In the genomic region with DNA sequence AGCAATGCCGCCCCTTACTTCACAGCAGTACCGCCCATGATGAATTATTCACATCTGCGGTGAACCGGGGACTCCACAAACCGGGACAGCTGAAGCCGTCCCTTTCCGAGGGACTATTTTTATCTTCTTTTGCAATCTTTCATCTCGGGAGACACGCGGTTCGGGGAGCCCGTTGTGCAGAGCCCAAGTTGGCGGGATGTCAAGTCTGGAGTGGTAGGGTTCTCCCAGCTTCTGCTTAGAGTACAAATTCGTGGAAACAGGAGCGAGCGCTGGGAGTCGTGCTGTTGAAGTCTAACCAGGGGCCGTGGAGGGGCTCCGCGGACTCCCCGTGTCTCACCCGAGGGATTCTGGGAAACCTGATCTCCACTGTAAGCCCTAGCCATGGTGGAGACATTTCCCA, we compare ENCODE assay signal across 9 mouse cellular contexts. TPM values are rescaled to one million over a fixed set of nuclear protein-coding genes. Genes with fewer than 3 reads are reported as not detected.
DNase-seq lines count a peak whose midpoint lies in the region; ATAC-seq lines count a peak whose summit lies in the region.
"Had no signal": no experiment of that assay in that cellular context is flagged by ENCODE, and none has a peak within 500 bp of the region (broad histone marks: within the 10 kb centered on the region; RNA-seq: fewer than 3 reads in every experiment).

No protein-coding gene starts in this region.

- no peak overlapping the region for H3K9ac ChIP-seq in forebrain, embryonic 13.5 days
- no peak overlapping the region; the same call in 1 of the 2 replicates for H3K9ac ChIP-seq in hindbrain, embryonic 14.5 days

- DNase-seq in left cerebral cortex, adult 11 months (ENCODE audit: low spot score) = peak; percentile 38
- no peak for DNase-seq in left cerebral cortex, postnatal 4 days
- no peak for DNase-seq in hindbrain, embryonic 14.5 days (ENCODE audit: low spot score)
- peak; percentile 72 to 78 for DNase-seq in left cerebral cortex, adult 18-20 months (ENCODE audit: low spot score in 2 of 2)
- DNase-seq in midbrain, embryonic 10.5 days (ENCODE audit: low spot score) = no peak
- no peak for DNase-seq in thymus, postnatal 10 days (ENCODE audit: low spot score in 2 of 2)
- DNase-seq in urinary bladder, postnatal 4 days (ENCODE audit: low spot score in 2 of 2) = no peak

- H3K4me1 ChIP-seq in forebrain, embryonic 13.5 days = peaks cover 24% of the 10 kb centered on the region
- H3K4me1 ChIP-seq in hindbrain, embryonic 14.5 days (replicated peaks; ENCODE audit: control insufficient read depth, insufficient read depth, low read length) = peaks cover 21% of the 10 kb centered on the region
- H3K4me1 ChIP-seq in midbrain, embryonic 10.5 days = peaks cover 64% of the 10 kb centered on the region

- H3K9me3 ChIP-seq in forebrain, embryonic 13.5 days (replicated peaks) = no peaks in the 10 kb centered on the region
- H3K9me3 ChIP-seq in hindbrain, embryonic 14.5 days (ENCODE audit: control insufficient read depth, low read length) = no peaks in the 10 kb centered on the region
- no peaks in the 10 kb centered on the region for H3K9me3 ChIP-seq in midbrain, embryonic 10.5 days (replicated peaks)

- H3K27ac ChIP-seq in forebrain, embryonic 13.5 days = 0 out of 2 replicates have a peak overlapping the region, but pooled peaks have one; percentile 2
- H3K27ac ChIP-seq in hindbrain, embryonic 14.5 days = no peak overlapping the region
- peak overlapping the region; percentile 47 for H3K27ac ChIP-seq in midbrain, embryonic 10.5 days (replicated peaks)

- ATAC-seq in forebrain, embryonic 13.5 days = no peak
- ATAC-seq in hindbrain, embryonic 14.5 days (ENCODE audit: low FRiP score) = no peak

- H3K4me3 ChIP-seq in forebrain, embryonic 13.5 days = no peak overlapping the region
- no peak overlapping the region for H3K4me3 ChIP-seq in hindbrain, embryonic 14.5 days (replicated peaks; ENCODE audit: low read length)
- peak overlapping the region; percentile 28; the same call in 1 of the 2 replicates for H3K4me3 ChIP-seq in midbrain, embryonic 10.5 days

- intact Hi-C loops in left cerebral cortex, postnatal 4 days (cut with DNase I) = loop anchor here (10.0 kb wide), 1 partner anchor 335 kb away; the partner anchor contains the start of gene Begain

- peak overlapping the region; percentile 40 for H3K4me2 ChIP-seq in forebrain, embryonic 13.5 days
- H3K4me2 ChIP-seq in hindbrain, embryonic 14.5 days (replicated peaks) = peak overlapping the region; percentile 20; the same call in 1 of the 2 replicates

- H3K36me3 ChIP-seq in forebrain, embryonic 13.5 days (ENCODE audit: poor library complexity, severe bottlenecking) = no peaks in the 10 kb centered on the region
- H3K36me3 ChIP-seq in hindbrain, embryonic 14.5 days (replicated peaks; ENCODE audit: control insufficient read depth, insufficient read depth) = no peaks in the 10 kb centered on the region
- no peaks in the 10 kb centered on the region for H3K36me3 ChIP-seq in midbrain, embryonic 10.5 days
- H3K36me3 ChIP-seq: G1E had no signal

- 27% methylated on average over 22 of the region's 22 CpGs for WGBS in forebrain, embryonic 13.5 days
- WGBS in hindbrain, embryonic 14.5 days = 19% methylated on average over 22 of the region's 22 CpGs
- WGBS in midbrain, embryonic 10.5 days = 35% methylated on average over 22 of the region's 22 CpGs

- H3K27me3 ChIP-seq in forebrain, embryonic 13.5 days = 0 out of 2 replicates have a peak, but pooled peaks cover 4% of the 10 kb centered on the region
- no peaks in the 10 kb centered on the region for H3K27me3 ChIP-seq in hindbrain, embryonic 14.5 days (ENCODE audit: control insufficient read depth, insufficient read depth, low read length)
- peaks cover 38% of the 10 kb centered on the region for H3K27me3 ChIP-seq in midbrain, embryonic 10.5 days (ENCODE audit: low read depth, poor library complexity, severe bottlenecking)

RNA-seq across cellular contexts. Expression of gene Dlk1, which starts 53.0 kb away (rescaled TPM):
- total RNA-seq in left cerebral cortex, postnatal 4 days (2021) = 1 to 10 TPM; 2.6 to 4.6 TPM
- polyA plus RNA-seq in forebrain, embryonic 13.5 days (2015; fragmentation: Nextera tagmentation; extraction: Ambion mirVana) = 69.3 and 118 TPM in 2 replicates
- 62.6 and 73.4 TPM in 2 replicates for polyA plus RNA-seq in hindbrain, embryonic 14.5 days (2014; fragmentation: Nextera tagmentation; extraction: Ambion mirVana)
- total RNA-seq in left cerebral cortex, adult 18-20 months (2021) = 1 to 10 TPM; 4.7 to 7.5 TPM
- 107 and 118 TPM in 2 replicates for polyA plus RNA-seq in midbrain, embryonic 10.5 days (2016; fragmentation: Nextera tagmentation; extraction: Ambion mirVana)
- polyA plus RNA-seq: G1E had no signal

Comparison
In these comparisons a context has a peak if more than half of its experiments do, and no peak if none do; other contexts are left out.
1. DNase-seq: peak in left cerebral cortex, adult 11 months (single experiment) and left cerebral cortex, adult 18-20 months (2 of 2); none in left cerebral cortex, postnatal 4 days (single experiment), hindbrain, embryonic 14.5 days (single experiment), midbrain, embryonic 10.5 days (single experiment), thymus, postnatal 10 days (0 of 2) and urinary bladder, postnatal 4 days (0 of 2).